Mouse (Mus musculus) cortical plate, adult 2 months (tissue): ENCODE data around the gene Sars.

Source experiments
- CTCF ChIP-seq: fragments of 200-500 bp; IDR thresholded peaks from 2 replicates; pipeline ENCODE4 v1.5.1; 2011; ENCODE audit warnings: mild to moderate bottlenecking, control low read depth, low read length; ENCODE audit not compliant: insufficient read depth; ENCODE audit errors: extremely low read depth
- POLR2A ChIP-seq: fragments of 200-500 bp; IDR thresholded peaks from 2 replicates; pipeline ENCODE4 v1.6.1; 2011; ENCODE audit warnings: mild to moderate bottlenecking, low read length, control low read depth; ENCODE audit not compliant: insufficient read depth; ENCODE audit errors: extremely low read depth

DNA sequence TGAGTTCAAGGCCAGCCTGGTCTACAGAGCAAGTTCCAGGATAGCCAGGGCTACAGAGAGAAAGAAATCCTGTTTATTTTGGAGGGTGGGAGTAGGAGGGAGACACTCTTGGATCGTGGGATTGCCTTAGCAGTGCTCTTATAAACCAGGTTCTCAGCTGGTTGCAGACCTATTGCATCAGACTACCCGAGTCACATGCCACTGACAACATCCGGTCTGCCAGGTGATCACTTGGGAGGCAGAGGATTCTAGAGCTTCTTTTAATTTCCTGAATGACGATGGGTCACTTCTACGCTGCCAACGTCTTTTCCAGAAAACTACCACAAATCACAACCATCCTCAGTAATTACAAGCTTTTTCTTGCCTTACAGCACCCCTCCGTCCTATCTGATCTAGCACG, 980 bp downstream of the Sars start:
- TF ChIP-seq CTCF (no peak), POLR2A (no peak)
